Mouse (Mus musculus) R1 (cell line): ENCODE data around the gene Zfp426.
A peak's percentile ranks its signal among the peaks of the same experiment; 100 is the strongest.

Experiments
- DNase-seq: peaks from one replicate; pipeline ENCODE4 v3.0.0-alpha.2; 2018; ENCODE audit warnings: low read depth, low spot score

The Zfp426 gene

GRCm38 (mm10) chr9:20492527-20493233, at the start of gene Zfp426:
Zfp426 (minus strand) TSS chr9:20492746.
- peak; percentile 91 for DNase-seq

GRCm38 (mm10) chr9:20536598-20536997, 44.1 kb upstream of the Zfp426 start:
- DNase-seq: no peak

- DNase-seq: no peak
Observed at GRCm38 (mm10) chr9:20534326-20534926, 41.9 kb upstream of the Zfp426 start.

- DNase-seq: peak; percentile 88
Observed at GRCm38 (mm10) chr9:20521306-20521957, 28.9 kb upstream of the Zfp426 start, which contains the start of gene Zfp266. Zfp266 (minus strand) TSS chr9:20521417.

GRCm38 (mm10) chr9:20520531-20521210, 28.1 kb upstream of the Zfp426 start:
- peak; percentile 62 for DNase-seq

GRCm38 (mm10) chr9:20519949-20520348, 27.4 kb upstream of the Zfp426 start:
- no peak for DNase-seq

GRCm38 (mm10) chr9:20518708-20519107, 26.2 kb upstream of the Zfp426 start:
- no peak for DNase-seq

GRCm38 (mm10) chr9:20517727-20518126, 25.2 kb upstream of the Zfp426 start:
- no peak for DNase-seq

- no peak for DNase-seq
Observed at GRCm38 (mm10) chr9:20514016-20514415, 21.5 kb upstream of the Zfp426 start.

- no peak for DNase-seq
Observed at GRCm38 (mm10) chr9:20512714-20513113, 20.2 kb upstream of the Zfp426 start.

- DNase-seq: no peak
Observed at GRCm38 (mm10) chr9:20511645-20512044, 19.1 kb upstream of the Zfp426 start.

- no peak for DNase-seq
Observed at GRCm38 (mm10) chr9:20510346-20510745, 17.8 kb upstream of the Zfp426 start.

- no peak for DNase-seq
Observed at GRCm38 (mm10) chr9:20509676-20510075, 17.1 kb upstream of the Zfp426 start.

GRCm38 (mm10) chr9:20504801-20505200, 12.3 kb upstream of the Zfp426 start:
- DNase-seq: no peak

GRCm38 (mm10) chr9:20493281-20493680, 735 bp upstream of the Zfp426 start:
- no peak for DNase-seq

GRCm38 (mm10) chr9:20491858-20492526, 554 bp downstream of the Zfp426 start:
- DNase-seq: no peak

- DNase-seq: no peak
Observed at GRCm38 (mm10) chr9:20489536-20489935, 3.0 kb downstream of the Zfp426 start.

- no peak for DNase-seq
Observed at GRCm38 (mm10) chr9:20479396-20479795, 13.2 kb downstream of the Zfp426 start.

GRCm38 (mm10) chr9:20476632-20477031, 15.9 kb downstream of the Zfp426 start:
- DNase-seq: no peak

GRCm38 (mm10) chr9:20466761-20467442, 25.6 kb downstream of the Zfp426 start:
- peak; percentile 73 for DNase-seq
